In the genomic region with DNA sequence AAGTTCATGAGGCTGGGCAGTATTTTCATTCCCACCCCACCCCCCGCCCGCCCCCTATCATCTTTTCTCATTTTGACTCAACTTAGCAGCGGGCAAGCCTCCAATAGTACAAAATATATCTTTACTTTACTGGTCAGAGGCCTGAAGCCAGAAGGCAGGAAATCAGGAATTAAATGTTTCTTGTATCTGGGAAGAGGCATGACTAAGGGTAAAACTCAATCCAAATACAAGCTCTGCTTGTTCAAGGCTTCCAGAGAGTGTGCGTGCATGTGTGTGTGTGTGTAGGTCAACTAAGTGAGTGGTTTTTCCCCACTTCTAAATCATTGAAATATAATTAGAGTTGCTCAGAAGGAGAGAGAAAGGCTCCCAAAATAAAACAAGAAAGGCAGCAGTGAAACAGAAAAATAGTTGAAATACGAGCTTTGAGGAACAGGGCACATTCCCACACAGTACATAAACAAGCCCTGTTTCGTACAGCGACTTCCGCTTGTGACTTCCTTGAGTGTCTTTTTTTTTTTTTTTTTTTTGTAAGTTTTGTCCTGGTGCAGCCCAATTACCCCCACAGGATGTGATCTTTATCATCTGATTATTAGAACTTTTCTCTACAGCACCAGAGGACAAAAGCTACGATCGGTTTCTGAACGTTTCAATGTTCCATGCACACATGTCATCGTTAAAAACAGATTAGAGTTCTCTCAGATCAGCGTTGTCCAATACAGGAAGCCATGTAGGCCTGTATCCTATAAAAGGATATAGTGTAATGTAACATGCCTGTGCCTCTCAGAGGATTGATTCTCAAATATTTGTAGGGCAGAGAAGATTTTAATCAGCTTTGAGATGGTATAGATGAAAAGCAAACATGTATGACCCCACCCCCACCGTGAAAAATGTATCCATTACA, we compare ENCODE assay signal across 8 mouse cellular contexts.
DNase-seq lines count a peak whose midpoint lies in the region; ATAC-seq lines count a peak whose summit lies in the region.

No protein-coding gene starts in this region.

- peak overlapping the region; percentile 79 for H3K27ac ChIP-seq in kidney, embryonic 14.5 days (ENCODE audit: low read depth, low read length)
- peak overlapping the region; percentile 30 for H3K27ac ChIP-seq in hindbrain, embryonic 11.5 days (ENCODE audit: low read depth, low read length)

- intact Hi-C loops in left cerebral cortex, postnatal 14 days (cut with DNase I): no loop called here

- peaks cover 17% of the 10 kb centered on the region for H3K4me1 ChIP-seq in kidney, embryonic 14.5 days (ENCODE audit: control insufficient read depth, insufficient read depth, low read length)
- H3K4me1 ChIP-seq in hindbrain, embryonic 11.5 days (replicated peaks; ENCODE audit: control insufficient read depth, insufficient read depth, low read length): peaks cover 3% of the 10 kb centered on the region; the same call in 1 of the 2 replicates

- WGBS in kidney, embryonic 14.5 days: 39% methylated on average over 14 of the region's 14 CpGs
- 70% methylated on average over 14 of the region's 14 CpGs for WGBS in hindbrain, embryonic 11.5 days

- H3K4me2 ChIP-seq in kidney, embryonic 14.5 days (replicated peaks; ENCODE audit: low read depth, low read length): no peak overlapping the region
- H3K4me2 ChIP-seq in hindbrain, embryonic 11.5 days (replicated peaks; ENCODE audit: low read depth, low read length): no peak overlapping the region

- ATAC-seq in kidney, embryonic 14.5 days (ENCODE audit: low FRiP score, low TSS enrichment): no peak
- no peak for ATAC-seq in hindbrain, embryonic 11.5 days (ENCODE audit: low FRiP score)
- peak; percentile 43 for ATAC-seq in megakaryocyte progenitor cell, adult 5-6 weeks (replicated peaks; ENCODE audit: poor library complexity)

- no peaks in the 10 kb centered on the region for H3K9me3 ChIP-seq in kidney, embryonic 14.5 days (ENCODE audit: control insufficient read depth, low read length)
- no peaks in the 10 kb centered on the region for H3K9me3 ChIP-seq in hindbrain, embryonic 11.5 days (ENCODE audit: control insufficient read depth, low read length)

- no peak overlapping the region for H3K9ac ChIP-seq in kidney, embryonic 14.5 days (ENCODE audit: low read depth, low read length)
- no peak overlapping the region for H3K9ac ChIP-seq in hindbrain, embryonic 11.5 days (ENCODE audit: low read depth, low read length)

- H3K4me3 ChIP-seq in kidney, embryonic 14.5 days (ENCODE audit: low read length): no peak overlapping the region
- no peak overlapping the region for H3K4me3 ChIP-seq in hindbrain, embryonic 11.5 days (ENCODE audit: low read depth, low read length)

- peaks cover 23% of the 10 kb centered on the region for H3K36me3 ChIP-seq in kidney, embryonic 14.5 days (ENCODE audit: control insufficient read depth, insufficient read depth, low read length)
- no peaks in the 10 kb centered on the region for H3K36me3 ChIP-seq in hindbrain, embryonic 11.5 days (ENCODE audit: control insufficient read depth, insufficient read depth, low read length)

- DNase-seq in kidney, postnatal 10 days: no peak
- peak; percentile 63 for DNase-seq in adipocyte (ENCODE audit: low spot score)
- no peak for DNase-seq in hindbrain, embryonic 11.5 days (ENCODE audit: low spot score)
- DNase-seq in right cerebral cortex, adult 2 months (ENCODE audit: low spot score in 2 of 2): no peak
- DNase-seq in left cerebral cortex, postnatal 14 days (ENCODE audit: low spot score in 2 of 2): no peak
- DNase-seq in layer of hippocampus, adult 9-10 months (ENCODE audit: low spot score): no peak

- H3K27me3 ChIP-seq in kidney, embryonic 14.5 days (ENCODE audit: control insufficient read depth, insufficient read depth, low read length): no peaks in the 10 kb centered on the region
- no peaks in the 10 kb centered on the region for H3K27me3 ChIP-seq in hindbrain, embryonic 11.5 days (ENCODE audit: control insufficient read depth, insufficient read depth, low read length)
